Mouse (Mus musculus): ENCODE results near the gene Cacna1d.

- TF ChIP-seq BHLHE40 (IDR thresholded peaks at IDR 0.05; ENCODE audit: borderline replicate concordance, low read depth, low read length) (no peak), CTCF (IDR thresholded peaks at IDR 0.05 in 2 of 3, conservative IDR thresholded peaks at IDR 0.05 in 1 of 3; ENCODE audit: control insufficient read depth in 1 of 3, insufficient read depth in 1 of 3, low read depth in 2 of 3, low read length in 3 of 3, poor library complexity in 1 of 3, severe bottlenecking in 1 of 3) (no peak), TBP (IDR thresholded peaks at IDR 0.05; ENCODE audit: low read depth, low read length) (no peak)
These were observed 149.2 kb downstream of the Cacna1d start for GRCm38 (mm10) chr14:30341825-30342590.

All from MEL (cell line).